Mouse (Mus musculus) bone marrow, adult 2 months (tissue): ENCODE results near the gene Samd5. TPM values are rescaled to one million over a fixed set of nuclear protein-coding genes. Genes with fewer than 3 reads are reported as not detected.

Experiments used
- H3K27ac ChIP-seq: fragments of 200-500 bp; 2 replicates; pipeline ENCODE4 v1.5.1; 2012; ENCODE audit warnings: low read depth, mild to moderate bottlenecking, control low read depth, inconsistent platforms, low read length; ENCODE audit not compliant: control insufficient read depth, poor library complexity, insufficient read depth
- H3K4me1 ChIP-seq: fragments of 200-500 bp; 2 replicates; pipeline ENCODE4 v1.6.1; 2011; ENCODE audit warnings: low read length; ENCODE audit not compliant: control insufficient read depth, insufficient read depth
- H3K4me3 ChIP-seq: fragments of 200-500 bp; replicated peaks from 2 replicates; pipeline ENCODE3; 2011; ENCODE audit warnings: mild to moderate bottlenecking, low read depth, low read length, control low read depth; ENCODE audit not compliant: control insufficient read depth
- CTCF ChIP-seq: fragments of 200-500 bp; IDR thresholded peaks from 2 replicates; pipeline ENCODE4 v1.5.1; 2011; ENCODE audit warnings: low read length, control low read depth; ENCODE audit not compliant: control insufficient read depth, insufficient read depth
- POLR2A ChIP-seq: fragments of 200-500 bp; IDR thresholded peaks from 2 replicates; pipeline ENCODE4 v1.6.1; 2011; ENCODE audit warnings: low read depth, mild to moderate bottlenecking, control low read depth, low read length, borderline replicate concordance; ENCODE audit not compliant: control insufficient read depth
- WGBS: fragments of 180-500 bp; shearing (Covaris S2); methylation state at CpG from one replicate; pipeline ENCODE4 v1.1.7; 2018; 5-methylcytosine and 5-hydroxymethylcytosine counted together
- polyA plus RNA-seq: library from polyadenylated mRNA; stranded (reverse); fragments of >200 nt; gene quantifications from 2 replicates; pipeline ENCODE4 v1.2.4, GENCODE M21; 2011; ENCODE audit warnings: low replicate concordance; ENCODE audit not compliant: missing spikeins, insufficient read depth, insufficient read length

The Samd5 gene
- polyA plus RNA-seq, 1 experiment: not detected

DNA sequence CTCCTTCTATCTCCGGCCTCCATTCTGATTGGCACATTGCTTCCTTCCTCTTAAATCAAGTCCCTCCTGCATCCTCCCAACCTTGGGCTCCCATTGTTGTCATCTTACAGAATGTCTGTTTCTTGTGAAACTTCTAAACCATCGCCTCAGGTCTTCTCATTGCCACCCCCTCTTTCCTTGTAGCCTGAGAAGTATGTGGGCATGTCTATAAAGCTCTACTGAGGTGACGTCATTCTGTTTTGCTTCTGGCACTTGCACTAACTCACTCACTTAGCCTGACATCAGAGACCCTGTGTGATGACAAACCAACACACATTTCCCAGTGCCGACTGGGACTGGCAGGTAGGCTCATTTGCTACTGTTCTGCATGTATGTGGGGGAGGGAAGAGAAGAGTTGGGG lies 100.9 kb downstream of the Samd5 start:
- TF ChIP-seq POLR2A (no peak), CTCF (no peak)
- no peaks in the 10 kb centered on the region for H3K4me1 ChIP-seq
- H3K27ac ChIP-seq: no peak overlapping the region
- 53% methylated on average over 4 of the region's 4 CpGs for WGBS
- no peak overlapping the region for H3K4me3 ChIP-seq

Other genes with a start within 250 kb of the Samd5 start
- gene Stxbp5, start 225.9 kb upstream of the Samd5 start, polyA plus RNA-seq: 13.5 and 23.6 TPM in 2 replicates